Comparison of ENCODE assay signal across 15 mouse cellular contexts in genomic region chr10:108133253-108133652, GRCm38 (mm10). TPM values are rescaled to one million over a fixed set of nuclear protein-coding genes. Genes with fewer than 3 reads are reported as not detected.
DNase-seq lines count a peak whose midpoint lies in the region; ATAC-seq lines count a peak whose summit lies in the region.
"Had no signal": no experiment of that assay in that cellular context is flagged by ENCODE, and none has a peak within 500 bp of the region (broad histone marks: within the 10 kb centered on the region; RNA-seq: fewer than 3 reads in every experiment).

No protein-coding gene starts in this region.

- no peaks in the 10 kb centered on the region for H3K9me3 ChIP-seq in hindbrain, embryonic 11.5 days (ENCODE audit: control insufficient read depth, low read length)
- H3K9me3 ChIP-seq in hindbrain, embryonic 10.5 days: no peaks in the 10 kb centered on the region
- no peaks in the 10 kb centered on the region for H3K9me3 ChIP-seq in forebrain, embryonic 16.5 days (ENCODE audit: control insufficient read depth, low read length)
- no peaks in the 10 kb centered on the region for H3K9me3 ChIP-seq in midbrain, embryonic 15.5 days
- H3K9me3 ChIP-seq: limb, embryonic 10.5 days; liver, embryonic 15.5 days had no signal

- WGBS in hindbrain, embryonic 11.5 days: 91% methylated on average over 6 of the region's 6 CpGs
- WGBS in hindbrain, embryonic 10.5 days: 91% methylated on average over 6 of the region's 6 CpGs
- 50% methylated on average over 6 of the region's 6 CpGs for WGBS in forebrain, embryonic 16.5 days
- WGBS in midbrain, embryonic 15.5 days: 72% methylated on average over 6 of the region's 6 CpGs

- H3K4me3 ChIP-seq in hindbrain, embryonic 11.5 days (ENCODE audit: low read depth, low read length): no peak overlapping the region
- no peak overlapping the region for H3K4me3 ChIP-seq in hindbrain, embryonic 10.5 days
- H3K4me3 ChIP-seq in forebrain, embryonic 16.5 days (replicated peaks; ENCODE audit: low read length): no peak overlapping the region
- H3K4me3 ChIP-seq in midbrain, embryonic 15.5 days: no peak overlapping the region
- H3K4me3 ChIP-seq: limb, embryonic 10.5 days; liver, embryonic 15.5 days had no signal

- H3K4me1 ChIP-seq in hindbrain, embryonic 11.5 days (replicated peaks; ENCODE audit: control insufficient read depth, insufficient read depth, low read length): no peaks in the 10 kb centered on the region
- peaks cover 4% of the 10 kb centered on the region; the same call in 1 of the 2 replicates for H3K4me1 ChIP-seq in hindbrain, embryonic 10.5 days (replicated peaks)
- H3K4me1 ChIP-seq in forebrain, embryonic 16.5 days (replicated peaks; ENCODE audit: control insufficient read depth, insufficient read depth, low read length): peaks cover 7% of the 10 kb centered on the region; the same call in 1 of the 2 replicates
- H3K4me1 ChIP-seq in midbrain, embryonic 15.5 days: no peaks in the 10 kb centered on the region
- H3K4me1 ChIP-seq: limb, embryonic 10.5 days; liver, embryonic 15.5 days had no signal

- no peak for DNase-seq in frontal cortex, adult 2 months (ENCODE audit: extremely low spot score in 1 of 2, low spot score in 1 of 2)
- DNase-seq in hindbrain, embryonic 11.5 days (ENCODE audit: low spot score): no peak
- no peak for DNase-seq in hindbrain, embryonic 10.5 days (ENCODE audit: low spot score)
- DNase-seq in retina, postnatal 1 day: no peak
- DNase-seq in layer of hippocampus, adult 11-12 months (ENCODE audit: low spot score): no peak
- DNase-seq: adrenal gland, adult 8-10 months; layer of hippocampus, adult 9-11 months; lung, postnatal 36 days; thymus, adult 2 months had no signal

- H3K27ac ChIP-seq in hindbrain, embryonic 11.5 days (ENCODE audit: low read depth, low read length): no peak overlapping the region
- no peak overlapping the region for H3K27ac ChIP-seq in hindbrain, embryonic 10.5 days
- peak overlapping the region; percentile 13 for H3K27ac ChIP-seq in forebrain, embryonic 16.5 days (ENCODE audit: low read length)
- peak overlapping the region; percentile 41; the same call in 1 of the 2 replicates for H3K27ac ChIP-seq in midbrain, embryonic 15.5 days
- H3K27ac ChIP-seq: limb, embryonic 10.5 days; liver, embryonic 15.5 days had no signal

- H3K4me2 ChIP-seq in hindbrain, embryonic 11.5 days (replicated peaks; ENCODE audit: low read depth, low read length): no peak overlapping the region
- peak overlapping the region; percentile 34 for H3K4me2 ChIP-seq in forebrain, embryonic 16.5 days (ENCODE audit: low read length)
- 0 out of 2 replicates have a peak overlapping the region, but pooled peaks have one; percentile 12 for H3K4me2 ChIP-seq in midbrain, embryonic 15.5 days
- H3K4me2 ChIP-seq: liver, embryonic 15.5 days had no signal

- H3K27me3 ChIP-seq in hindbrain, embryonic 11.5 days (ENCODE audit: control insufficient read depth, insufficient read depth, low read length): no peaks in the 10 kb centered on the region
- H3K27me3 ChIP-seq in hindbrain, embryonic 10.5 days (ENCODE audit: insufficient read depth, poor library complexity, severe bottlenecking): no peaks in the 10 kb centered on the region
- no peaks in the 10 kb centered on the region for H3K27me3 ChIP-seq in forebrain, embryonic 16.5 days (replicated peaks; ENCODE audit: control insufficient read depth, insufficient read depth, low read length)
- no peaks in the 10 kb centered on the region for H3K27me3 ChIP-seq in midbrain, embryonic 15.5 days (replicated peaks)
- H3K27me3 ChIP-seq: liver, embryonic 15.5 days had no signal

- peak; percentile 66 for ATAC-seq in frontal cortex, adult (ENCODE audit: low TSS enrichment)
- ATAC-seq in hindbrain, embryonic 11.5 days (ENCODE audit: low FRiP score): 0 out of 2 replicates have a peak, but pooled peaks have one; percentile 30
- ATAC-seq in forebrain, embryonic 16.5 days: peak; percentile 89
- ATAC-seq in midbrain, embryonic 15.5 days (replicated peaks): peak; percentile 87
- ATAC-seq: inflammation-experienced regulatory T-cells, adult 6 months had no signal

- H3K9ac ChIP-seq in hindbrain, embryonic 11.5 days (ENCODE audit: low read depth, low read length): no peak overlapping the region
- no peak overlapping the region for H3K9ac ChIP-seq in forebrain, embryonic 16.5 days (replicated peaks; ENCODE audit: low read depth, low read length)
- H3K9ac ChIP-seq in midbrain, embryonic 15.5 days: no peak overlapping the region
- H3K9ac ChIP-seq: liver, embryonic 15.5 days had no signal

- H3K36me3 ChIP-seq in hindbrain, embryonic 11.5 days (ENCODE audit: control insufficient read depth, insufficient read depth, low read length): no peaks in the 10 kb centered on the region
- no peaks in the 10 kb centered on the region for H3K36me3 ChIP-seq in hindbrain, embryonic 10.5 days
- no peaks in the 10 kb centered on the region for H3K36me3 ChIP-seq in forebrain, embryonic 16.5 days (ENCODE audit: control insufficient read depth, insufficient read depth)
- no peaks in the 10 kb centered on the region for H3K36me3 ChIP-seq in midbrain, embryonic 15.5 days (replicated peaks)
- H3K36me3 ChIP-seq: limb, embryonic 10.5 days; liver, embryonic 15.5 days had no signal

RNA-seq across cellular contexts. Expression of gene Ppp1r12a, which starts 28.7 kb away (rescaled TPM):
- polyA plus RNA-seq in frontal cortex, adult 2 months (2012; rRNA removed): 89.7 and 96.4 TPM in 2 replicates
- polyA plus RNA-seq in hindbrain, embryonic 11.5 days (2014; fragmentation: Nextera tagmentation; extraction: Ambion mirVana): 87.2 and 97.2 TPM in 2 replicates
- 57.2 and 70.9 TPM in 2 replicates for polyA plus RNA-seq in hindbrain, embryonic 10.5 days (2016; fragmentation: Nextera tagmentation; extraction: Ambion mirVana)
- 81.7 and 87.3 TPM in 2 replicates for polyA plus RNA-seq in forebrain, embryonic 16.5 days (2015; fragmentation: Nextera tagmentation; extraction: Ambion mirVana)
- 76.0 and 78.5 TPM in 2 replicates for polyA plus RNA-seq in midbrain, embryonic 15.5 days (2015; fragmentation: Nextera tagmentation; extraction: Ambion mirVana)

Comparison
In these comparisons a context has a peak if more than half of its experiments do, and no peak if none do; other contexts are left out.
1. ATAC-seq: peak in every context shown above with its lines; median percentile 89 in forebrain, embryonic 16.5 days; 87 in midbrain, embryonic 15.5 days; 66 in frontal cortex, adult; 30 in hindbrain, embryonic 11.5 days.
2. H3K27ac ChIP-seq: peak in forebrain, embryonic 16.5 days (single experiment) and midbrain, embryonic 15.5 days (single experiment); none in hindbrain, embryonic 11.5 days (single experiment) and hindbrain, embryonic 10.5 days (single experiment).